Mouse (Mus musculus) midbrain, embryonic 12.5 days (tissue): ENCODE data around the gene Aig1. TPM values are rescaled to one million over a fixed set of nuclear protein-coding genes. Genes with fewer than 3 reads are reported as not detected.

Experiments
- ATAC-seq: fragments of 200-750 bp; cut with Nextera tagmentation; 2 replicates; pipeline ENCODE4 v1.8.0; 2017; ENCODE audit warnings: low read depth, moderate TSS enrichment, moderate library complexity; ENCODE audit not compliant: low FRiP score
- H3K27ac ChIP-seq: fragments of 300-500 bp; sonication (generic); replicated peaks from 2 replicates; pipeline ENCODE4 v1.5.1; 2016; ENCODE audit warnings: mild to moderate bottlenecking
- H3K27me3 ChIP-seq: fragments of 300-500 bp; sonication (generic); 2 replicates; pipeline ENCODE4 v1.6.1; 2016; ENCODE audit warnings: mild to moderate bottlenecking
- H3K36me3 ChIP-seq: fragments of 300-500 bp; sonication (generic); 2 replicates; pipeline ENCODE4 v1.6.1; 2016
- H3K4me1 ChIP-seq: fragments of 300-500 bp; sonication (generic); 2 replicates; pipeline ENCODE4 v1.6.1; 2016
- H3K4me2 ChIP-seq: fragments of 300-500 bp; sonication (generic); replicated peaks from 2 replicates; pipeline ENCODE4 v1.6.1; 2016; ENCODE audit warnings: mild to moderate bottlenecking, moderate library complexity
- H3K4me3 ChIP-seq: fragments of 300-500 bp; sonication (generic); 2 replicates; pipeline ENCODE4 v1.5.1; 2016; ENCODE audit warnings: mild to moderate bottlenecking
- H3K9ac ChIP-seq: fragments of 300-500 bp; sonication (generic); replicated peaks from 2 replicates; pipeline ENCODE4 v1.6.1; 2016; ENCODE audit warnings: mild to moderate bottlenecking, moderate library complexity
- H3K9me3 ChIP-seq: fragments of 300-500 bp; sonication (generic); 2 replicates; pipeline ENCODE4 v1.6.1; 2016; ENCODE audit warnings: mild to moderate bottlenecking
- WGBS: fragments of 180-500 bp; shearing (Covaris S2); methylation state at CpG from one replicate; pipeline ENCODE4 v1.1.7; 2016; 5-methylcytosine and 5-hydroxymethylcytosine counted together
- polyA plus RNA-seq: library from polyadenylated mRNA; unstranded; fragments of >200 nt; fragmentation: Nextera tagmentation; extraction: Ambion mirVana; gene quantifications from 2 replicates; pipeline ENCODE4 v1.2.1, GENCODE M21; 2016

Aig1 gene
- polyA plus RNA-seq, 1 experiment from 2014 or later, result 35.1 TPM

GRCm38 (mm10) chr10:13714920-13715293 is 153.9 kb downstream of the Aig1 start:
- WGBS, result 44% methylated on average over 7 of the region's 7 CpGs
- H3K4me2 ChIP-seq, result no peak overlapping the region
- peaks cover 17% of the 10 kb centered on the region for H3K4me1 ChIP-seq
- peak overlapping the region; percentile 40; the same call in 1 of the 2 replicates for H3K27ac ChIP-seq
- no peaks in the 10 kb centered on the region for H3K36me3 ChIP-seq
- ATAC-seq, result 0 out of 2 replicates have a peak, but pooled peaks have one; percentile 3
- no peak overlapping the region for H3K4me3 ChIP-seq
- no peaks in the 10 kb centered on the region for H3K9me3 ChIP-seq
- H3K27me3 ChIP-seq, result peaks cover 3% of the 10 kb centered on the region; the same call in 1 of the 2 replicates
- H3K9ac ChIP-seq, result no peak overlapping the region

GRCm38 (mm10) chr10:13714199-13714919 is 154.4 kb downstream of the Aig1 start:
- no peaks in the 10 kb centered on the region for H3K36me3 ChIP-seq
- H3K9me3 ChIP-seq, result no peaks in the 10 kb centered on the region
- H3K9ac ChIP-seq, result no peak overlapping the region
- H3K4me3 ChIP-seq, result no peak overlapping the region
- no peak overlapping the region for H3K4me2 ChIP-seq
- peak overlapping the region; percentile 40; the same call in 1 of the 2 replicates for H3K27ac ChIP-seq
- peaks cover 3% of the 10 kb centered on the region; the same call in 1 of the 2 replicates for H3K27me3 ChIP-seq
- WGBS, result 25% methylated on average over 9 of the region's 9 CpGs
- H3K4me1 ChIP-seq, result peaks cover 17% of the 10 kb centered on the region
- ATAC-seq, result peak; percentile 74

GRCm38 (mm10) chr10:13713711-13714110 is 155.1 kb downstream of the Aig1 start:
- no peak overlapping the region for H3K9ac ChIP-seq
- no peak for ATAC-seq
- no peaks in the 10 kb centered on the region for H3K36me3 ChIP-seq
- peaks cover 3% of the 10 kb centered on the region; the same call in 1 of the 2 replicates for H3K27me3 ChIP-seq
- H3K4me3 ChIP-seq, result no peak overlapping the region
- H3K9me3 ChIP-seq, result no peaks in the 10 kb centered on the region
- peaks cover 17% of the 10 kb centered on the region for H3K4me1 ChIP-seq
- WGBS, result 79% methylated on average over 5 of the region's 5 CpGs
- H3K27ac ChIP-seq, result no peak overlapping the region
- H3K4me2 ChIP-seq, result no peak overlapping the region

- Histone ChIP-seq H3K4me3 (no peak overlapping the region), H3K4me2 (no peak overlapping the region), H3K4me1 (peaks cover 17% of the 10 kb centered on the region), H3K27ac (no peak overlapping the region), H3K27me3 (peaks cover 3% of the 10 kb centered on the region; the same call in 1 of the 2 replicates), H3K9me3 (no peaks in the 10 kb centered on the region), H3K9ac (no peak overlapping the region), H3K36me3 (no peaks in the 10 kb centered on the region)
- 75% methylated on average over 2 of the region's 2 CpGs for WGBS
- ATAC-seq, result no peak
Measured at GRCm38 (mm10) chr10:13713116-13713515, 155.7 kb downstream of the Aig1 start.

- H3K9me3 ChIP-seq, result no peaks in the 10 kb centered on the region
- 81% methylated on average over 8 of the region's 8 CpGs for WGBS
Measured at GRCm38 (mm10) chr10:13711281-13711829, 157.4 kb downstream of the Aig1 start.

DNA sequence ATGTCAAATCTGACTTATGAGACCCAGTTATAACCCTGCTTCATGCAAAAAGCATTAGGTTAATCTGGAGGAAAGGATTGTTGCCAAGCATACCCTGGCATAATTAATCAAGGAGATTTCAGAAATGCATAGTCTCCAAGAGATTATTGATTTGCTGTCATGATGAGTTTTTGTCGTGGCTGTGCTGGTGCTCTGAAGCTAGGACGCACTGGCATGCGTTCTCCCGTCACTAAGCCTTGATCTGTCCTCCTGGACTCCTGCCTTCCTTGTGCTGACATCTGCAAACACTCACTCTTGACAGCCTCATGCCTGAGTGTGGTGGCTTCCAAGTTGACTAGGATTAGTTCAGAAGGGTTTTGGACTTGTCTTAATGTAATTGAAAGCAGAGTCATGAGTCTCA is 163.0 kb downstream of the Aig1 start:
- Histone ChIP-seq H3K9ac (no peak overlapping the region), H3K36me3 (no peaks in the 10 kb centered on the region), H3K4me3 (no peak overlapping the region), H3K4me2 (no peak overlapping the region), H3K4me1 (no peaks in the 10 kb centered on the region), H3K9me3 (no peaks in the 10 kb centered on the region), H3K27ac (no peak overlapping the region), H3K27me3 (no peaks in the 10 kb centered on the region)
- peak; percentile 19; the same call in 1 of the 2 replicates for ATAC-seq
- WGBS, result 67% methylated on average over 4 of the region's 4 CpGs

More at GRCm38 (mm10) chr10:13711281-13711829, 157.4 kb downstream of the Aig1 start:
- Histone ChIP-seq H3K9ac (no peak overlapping the region), H3K4me3 (no peak overlapping the region), H3K4me2 (no peak overlapping the region), H3K27ac (no peak overlapping the region), H3K4me1 (peaks cover 17% of the 10 kb centered on the region), H3K27me3 (no peaks in the 10 kb centered on the region; the same call in 1 of the 2 replicates), H3K36me3 (no peaks in the 10 kb centered on the region)
- no peak for ATAC-seq

- H3K27me3 ChIP-seq, result no peaks in the 10 kb centered on the region
- no peak overlapping the region for H3K4me2 ChIP-seq
- no peaks in the 10 kb centered on the region for H3K4me1 ChIP-seq
- no peak overlapping the region for H3K4me3 ChIP-seq
- 89% methylated on average over 6 of the region's 6 CpGs for WGBS
- H3K9ac ChIP-seq, result no peak overlapping the region
- no peaks in the 10 kb centered on the region for H3K36me3 ChIP-seq
- no peak for ATAC-seq
- no peak overlapping the region for H3K27ac ChIP-seq
- H3K9me3 ChIP-seq, result no peaks in the 10 kb centered on the region
Measured at GRCm38 (mm10) chr10:13702688-13703087, 166.1 kb downstream of the Aig1 start.

GRCm38 (mm10) chr10:13702043-13702442 is 166.7 kb downstream of the Aig1 start:
- Histone ChIP-seq H3K4me2 (no peak overlapping the region), H3K27me3 (no peaks in the 10 kb centered on the region), H3K9me3 (no peaks in the 10 kb centered on the region), H3K36me3 (no peaks in the 10 kb centered on the region), H3K4me1 (no peaks in the 10 kb centered on the region), H3K27ac (no peak overlapping the region), H3K4me3 (no peak overlapping the region), H3K9ac (no peak overlapping the region)
- WGBS, result 74% methylated on average over 8 of the region's 8 CpGs
- ATAC-seq, result no peak

DNA sequence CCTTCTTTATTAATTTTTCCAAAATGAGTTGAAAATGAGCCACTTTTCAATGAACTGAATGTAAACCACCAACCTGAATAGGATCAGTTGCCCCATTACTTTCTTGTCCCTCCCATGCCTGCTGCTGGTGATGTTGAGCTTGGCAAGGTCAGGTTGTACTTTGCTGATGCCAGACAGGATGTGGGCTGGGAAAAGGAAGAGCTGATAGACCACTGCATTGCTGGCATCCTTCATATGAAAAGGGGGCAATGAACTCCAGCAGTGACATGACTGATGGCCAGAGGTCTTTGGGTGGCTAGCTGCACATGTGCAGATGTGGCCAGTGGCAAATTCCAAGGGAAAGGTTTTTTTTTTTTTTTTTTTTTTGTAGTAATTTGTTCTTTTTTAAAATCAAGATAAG is 172.5 kb downstream of the Aig1 start:
- Histone ChIP-seq H3K4me1 (no peaks in the 10 kb centered on the region), H3K27me3 (no peaks in the 10 kb centered on the region), H3K27ac (no peak overlapping the region), H3K4me3 (no peak overlapping the region), H3K9ac (no peak overlapping the region), H3K36me3 (no peaks in the 10 kb centered on the region), H3K9me3 (no peaks in the 10 kb centered on the region), H3K4me2 (no peak overlapping the region)
- ATAC-seq, result no peak

GRCm38 (mm10) chr10:13693276-13693675 is 175.5 kb downstream of the Aig1 start:
- ATAC-seq, result no peak
- H3K4me2 ChIP-seq, result no peak overlapping the region
- H3K4me1 ChIP-seq, result no peaks in the 10 kb centered on the region
- no peaks in the 10 kb centered on the region for H3K36me3 ChIP-seq
- no peaks in the 10 kb centered on the region for H3K27me3 ChIP-seq
- no peak overlapping the region for H3K9ac ChIP-seq
- 96% methylated on average over 4 of the region's 4 CpGs for WGBS
- H3K9me3 ChIP-seq, result no peaks in the 10 kb centered on the region
- no peak overlapping the region for H3K4me3 ChIP-seq
- H3K27ac ChIP-seq, result no peak overlapping the region

DNA sequence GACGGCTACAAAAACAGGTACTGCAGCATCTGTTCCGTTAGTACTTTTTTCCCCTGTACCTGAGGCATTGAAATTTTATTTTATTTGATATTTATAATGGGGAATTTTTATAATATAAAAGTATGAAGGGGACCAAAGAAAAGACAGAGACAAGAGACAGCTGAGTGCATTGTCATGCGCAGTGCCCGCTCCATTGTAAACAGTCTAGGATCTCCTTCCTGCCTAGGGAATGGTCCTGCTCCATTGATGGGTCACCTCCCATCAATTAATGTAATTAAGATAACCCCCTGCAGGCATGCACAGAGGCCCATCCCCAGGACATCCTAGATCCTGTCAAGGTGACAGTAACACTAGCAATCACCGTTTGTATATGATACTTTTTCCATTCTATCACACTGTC is 178.0 kb downstream of the Aig1 start:
- H3K27ac ChIP-seq, result no peak overlapping the region
- ATAC-seq, result no peak
- no peaks in the 10 kb centered on the region for H3K9me3 ChIP-seq
- H3K27me3 ChIP-seq, result no peaks in the 10 kb centered on the region
- 87% methylated on average over 5 of the region's 5 CpGs for WGBS
- no peak overlapping the region for H3K4me3 ChIP-seq
- no peak overlapping the region for H3K4me2 ChIP-seq
- no peaks in the 10 kb centered on the region for H3K4me1 ChIP-seq
- no peak overlapping the region for H3K9ac ChIP-seq
- H3K36me3 ChIP-seq, result no peaks in the 10 kb centered on the region

- H3K27me3 ChIP-seq, result no peaks in the 10 kb centered on the region
- no peak overlapping the region for H3K4me3 ChIP-seq
- no peak for ATAC-seq
- H3K4me2 ChIP-seq, result no peak overlapping the region
- H3K9me3 ChIP-seq, result no peaks in the 10 kb centered on the region
- H3K27ac ChIP-seq, result no peak overlapping the region
- no peaks in the 10 kb centered on the region for H3K4me1 ChIP-seq
- H3K36me3 ChIP-seq, result no peaks in the 10 kb centered on the region
- no peak overlapping the region for H3K9ac ChIP-seq
- WGBS, result 89% methylated on average over 10 of the region's 10 CpGs
Measured at GRCm38 (mm10) chr10:13689841-13690590, 178.8 kb downstream of the Aig1 start.
